Mouse (Mus musculus) thymus, adult 2 months (tissue): ENCODE results near the gene Cobl.

ENCODE experiments used
- CTCF ChIP-seq: fragments of 200-500 bp; IDR thresholded peaks from 2 replicates; pipeline ENCODE4 v1.5.1; 2012; ENCODE audit warnings: mild to moderate bottlenecking, control low read depth, low read length, moderate library complexity, borderline replicate concordance; ENCODE audit not compliant: control insufficient read depth, poor library complexity, insufficient read depth; ENCODE audit errors: extremely low read depth
- POLR2A ChIP-seq: fragments of 200-500 bp; IDR thresholded peaks from 2 replicates; pipeline ENCODE4 v1.6.1; 2012; ENCODE audit warnings: mild to moderate bottlenecking, low read length, control low read depth, moderate library complexity; ENCODE audit not compliant: control insufficient read depth, poor library complexity, insufficient read depth; ENCODE audit errors: extremely low read depth

- TF ChIP-seq CTCF (no peak), POLR2A (no peak)
These were observed 1.8 kb upstream of the Cobl start for GRCm38 (mm10) chr11:12466606-12467005.
